Mouse (Mus musculus) kidney, adult 2 months (tissue): ENCODE data around the gene Rapgef2. TPM values are rescaled to one million over a fixed set of nuclear protein-coding genes. Genes with fewer than 3 reads are reported as not detected.

Experiments used
- DNase-seq: peaks from one replicate; pipeline ENCODE4 v3.0.0; 2021
- H3K27ac ChIP-seq: fragments of 200-500 bp; 2 replicates; pipeline ENCODE4 v1.5.1; 2012; ENCODE audit warnings: low read depth, low read length, control low read depth, inconsistent platforms; ENCODE audit not compliant: insufficient read depth
- H3K27me3 ChIP-seq: fragments of 200-500 bp; replicated peaks from 2 replicates; pipeline ENCODE4 v1.6.1; 2012; ENCODE audit warnings: mild to moderate bottlenecking, moderate library complexity, low read length, inconsistent platforms; ENCODE audit not compliant: control insufficient read depth, insufficient read depth
- H3K36me3 ChIP-seq: fragments of 200-500 bp; 2 replicates; pipeline ENCODE4 v1.6.1; 2012; ENCODE audit warnings: mild to moderate bottlenecking, moderate library complexity, low read length, inconsistent platforms; ENCODE audit not compliant: control insufficient read depth, insufficient read depth
- H3K4me1 ChIP-seq: fragments of 200-500 bp; 2 replicates; pipeline ENCODE4 v1.6.1; 2011; ENCODE audit warnings: low read length; ENCODE audit not compliant: control insufficient read depth, insufficient read depth
- H3K4me3 ChIP-seq: fragments of 200-500 bp; 2 replicates; pipeline ENCODE4 v1.5.1; 2011; ENCODE audit warnings: mild to moderate bottlenecking, low read depth, low read length, control low read depth; ENCODE audit not compliant: insufficient read depth
- CTCF ChIP-seq: fragments of 200-500 bp; conservative IDR thresholded peaks from 2 replicates; pipeline ENCODE4 v1.5.1; 2011; ENCODE audit warnings: low read depth, mild to moderate bottlenecking, control low read depth, low read length, moderate library complexity, mixed read lengths; ENCODE audit not compliant: insufficient read depth, insufficient read length
- POLR2A ChIP-seq: fragments of 200-500 bp; IDR thresholded peaks from one replicate; pipeline ENCODE4 v1.6.1; 2011; ENCODE audit warnings: low read depth, low read length, control low read depth
- WGBS: fragments of 180-500 bp; shearing (Covaris S2); methylation state at CpG from one replicate; pipeline ENCODE4 v1.1.7; 2018; 5-methylcytosine and 5-hydroxymethylcytosine counted together
- polyA plus RNA-seq: library from polyadenylated mRNA; depleted of rRNA; stranded (reverse); fragments of >200 nt; gene quantifications from 2 replicates; pipeline ENCODE4 v1.2.3, GENCODE M21; 2012; rRNA removed

The Rapgef2 gene
- polyA plus RNA-seq = 7.6 and 8.0 TPM in 2 replicates

DNA sequence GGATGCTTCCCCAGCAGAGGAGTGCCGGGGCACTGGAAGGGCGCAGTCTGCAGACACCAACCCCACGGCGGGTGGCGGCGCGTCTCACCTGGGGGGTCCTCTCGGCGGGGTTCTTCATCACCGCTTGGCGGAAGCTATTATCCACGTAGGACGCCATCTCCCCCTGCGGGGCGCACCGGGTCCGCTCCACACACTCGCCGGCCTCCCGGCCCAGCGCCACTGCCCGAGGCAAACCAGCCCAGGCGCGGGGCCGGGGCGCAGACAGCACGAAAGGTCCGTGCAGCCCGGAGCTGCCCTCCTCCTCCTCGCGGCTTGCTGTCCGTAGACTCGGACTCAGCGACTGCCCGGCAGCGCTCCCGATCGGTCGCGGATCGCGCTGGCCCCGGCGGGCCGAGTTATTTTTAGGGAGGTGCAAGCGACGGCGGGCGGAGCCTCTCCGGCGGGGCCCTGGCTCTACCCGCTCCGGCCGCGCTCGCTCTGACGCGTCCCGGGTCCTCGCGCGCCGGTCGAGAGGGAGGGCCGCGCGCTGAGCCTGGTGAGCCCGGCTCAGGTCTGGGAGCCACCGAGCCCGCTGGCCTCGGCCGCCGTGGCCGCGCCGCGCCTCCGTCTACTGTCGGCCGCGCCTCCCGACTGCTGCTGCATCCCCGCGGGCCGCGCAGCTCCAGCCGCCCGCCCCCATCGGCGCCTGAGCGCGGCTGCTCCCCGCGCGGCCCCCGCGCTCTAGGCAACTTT lies at the start of gene Rapgef2:
Gene Rapgef2 (minus strand): TSS at position 142 of the 732 bp plus-strand sequence.
- DNase-seq = peak; percentile 87
- H3K4me1 ChIP-seq = peaks cover 27% of the 10 kb centered on the region
- H3K4me3 ChIP-seq = peak within 1 kb of the TSS; percentile 99
- no peaks in the 10 kb centered on the region for H3K27me3 ChIP-seq
- TF ChIP-seq CTCF (0 out of 2 replicates have a peak, but pooled peaks have one; percentile 7), POLR2A (no peak)
- WGBS = 1% methylated on average over 96 of the region's 97 CpGs
- H3K36me3 ChIP-seq = no peaks in the 10 kb centered on the region
- H3K27ac ChIP-seq = peak within 1 kb of the TSS; percentile 94

DNA sequence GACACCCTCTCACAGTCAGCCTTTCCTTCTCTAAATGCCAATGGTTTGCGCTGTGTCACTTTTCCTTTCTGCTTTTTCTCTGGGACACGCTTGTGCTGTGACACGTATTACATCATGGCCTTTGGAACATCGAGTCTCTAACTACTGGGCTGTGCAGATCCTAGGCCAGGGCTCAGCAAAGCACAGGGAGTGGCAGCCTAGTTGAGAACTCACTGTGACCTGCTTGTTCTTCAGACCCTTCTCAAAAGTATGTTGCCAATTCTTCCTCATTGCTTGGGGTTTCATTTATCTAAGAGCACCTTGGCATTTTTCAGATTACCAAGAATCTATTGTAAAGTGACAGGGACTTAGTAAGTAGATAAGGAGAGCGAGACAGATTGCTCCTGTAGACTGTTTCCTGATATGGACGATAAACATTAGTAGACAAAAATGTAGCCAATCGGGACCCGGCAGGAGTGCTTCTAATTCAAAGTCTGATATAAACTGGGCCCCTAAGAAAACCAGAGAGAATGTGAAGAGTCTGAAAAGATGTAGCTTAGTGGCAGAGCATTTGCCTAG lies 47.4 kb upstream of the Rapgef2 start:
- Histone ChIP-seq H3K36me3 (no peaks in the 10 kb centered on the region), H3K27me3 (no peaks in the 10 kb centered on the region), H3K4me3 (no peak overlapping the region), H3K4me1 (no peaks in the 10 kb centered on the region), H3K27ac (no peak overlapping the region)
- peak; percentile 7 for DNase-seq
- no peak for TF ChIP-seq CTCF
- TF ChIP-seq POLR2A = no peak
- WGBS = 86% methylated on average over 8 of the region's 8 CpGs

DNA sequence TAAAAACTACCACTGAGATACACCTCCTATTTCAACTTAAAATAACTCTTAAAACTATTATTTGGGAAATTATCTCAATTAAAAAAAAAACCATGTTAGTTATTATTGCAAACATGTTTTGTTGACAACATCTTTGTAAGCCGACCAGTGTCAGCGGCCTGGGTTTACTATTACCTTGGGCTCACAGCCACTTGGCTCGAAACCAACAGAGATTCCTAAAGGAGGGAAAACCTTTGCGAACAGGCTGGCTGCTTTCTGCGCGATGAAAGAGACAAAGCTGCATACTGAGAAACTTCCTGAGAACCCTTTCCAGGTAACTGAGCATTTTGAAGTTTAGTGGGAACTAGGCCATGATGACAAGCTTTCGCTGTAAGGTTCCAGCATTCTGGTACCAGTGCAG lies 46.7 kb upstream of the Rapgef2 start:
- Histone ChIP-seq H3K27me3 (no peaks in the 10 kb centered on the region), H3K4me1 (no peaks in the 10 kb centered on the region), H3K27ac (no peak overlapping the region), H3K4me3 (no peak overlapping the region), H3K36me3 (no peaks in the 10 kb centered on the region)
- peak; percentile 83 for DNase-seq
- WGBS = 41% methylated on average over 7 of the region's 7 CpGs
- TF ChIP-seq POLR2A (no peak), CTCF (no peak)

DNA sequence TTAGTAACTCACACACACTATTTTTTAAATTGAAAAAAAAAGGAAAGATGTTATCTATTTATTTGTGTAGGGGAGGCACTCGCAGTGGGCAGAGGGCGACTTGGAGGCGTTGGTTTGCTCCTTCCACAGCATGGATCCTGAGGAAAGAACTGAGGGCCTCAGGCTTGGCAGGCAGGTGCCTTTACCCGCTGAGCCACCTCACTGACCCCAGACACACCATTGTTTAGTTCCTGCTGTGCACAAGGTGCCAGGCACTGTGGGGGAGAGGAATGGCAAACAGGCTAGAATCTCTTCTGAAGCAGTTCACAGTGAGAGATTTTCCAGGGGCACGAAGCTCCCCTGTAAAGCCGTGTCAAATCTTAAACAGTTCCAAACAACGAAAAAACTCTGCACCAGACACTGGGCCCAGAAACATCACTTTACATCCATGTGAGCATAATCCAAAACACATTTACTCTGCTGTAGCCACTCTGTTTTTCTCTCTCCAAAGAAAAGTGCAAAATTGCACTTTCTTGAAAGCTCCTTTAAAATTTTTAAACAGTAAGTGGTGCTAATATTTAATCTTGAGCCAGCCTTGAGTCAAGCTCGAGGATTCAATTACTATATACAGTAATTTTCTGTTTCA lies 43.5 kb upstream of the Rapgef2 start:
- no peak for DNase-seq
- TF ChIP-seq CTCF (no peak), POLR2A (no peak)
- H3K4me3 ChIP-seq = no peak overlapping the region
- H3K36me3 ChIP-seq = no peaks in the 10 kb centered on the region
- H3K27ac ChIP-seq = no peak overlapping the region
- 61% methylated on average over 8 of the region's 8 CpGs for WGBS
- peaks cover 2% of the 10 kb centered on the region; the same call in 1 of the 2 replicates for H3K4me1 ChIP-seq
- H3K27me3 ChIP-seq = no peaks in the 10 kb centered on the region

DNA sequence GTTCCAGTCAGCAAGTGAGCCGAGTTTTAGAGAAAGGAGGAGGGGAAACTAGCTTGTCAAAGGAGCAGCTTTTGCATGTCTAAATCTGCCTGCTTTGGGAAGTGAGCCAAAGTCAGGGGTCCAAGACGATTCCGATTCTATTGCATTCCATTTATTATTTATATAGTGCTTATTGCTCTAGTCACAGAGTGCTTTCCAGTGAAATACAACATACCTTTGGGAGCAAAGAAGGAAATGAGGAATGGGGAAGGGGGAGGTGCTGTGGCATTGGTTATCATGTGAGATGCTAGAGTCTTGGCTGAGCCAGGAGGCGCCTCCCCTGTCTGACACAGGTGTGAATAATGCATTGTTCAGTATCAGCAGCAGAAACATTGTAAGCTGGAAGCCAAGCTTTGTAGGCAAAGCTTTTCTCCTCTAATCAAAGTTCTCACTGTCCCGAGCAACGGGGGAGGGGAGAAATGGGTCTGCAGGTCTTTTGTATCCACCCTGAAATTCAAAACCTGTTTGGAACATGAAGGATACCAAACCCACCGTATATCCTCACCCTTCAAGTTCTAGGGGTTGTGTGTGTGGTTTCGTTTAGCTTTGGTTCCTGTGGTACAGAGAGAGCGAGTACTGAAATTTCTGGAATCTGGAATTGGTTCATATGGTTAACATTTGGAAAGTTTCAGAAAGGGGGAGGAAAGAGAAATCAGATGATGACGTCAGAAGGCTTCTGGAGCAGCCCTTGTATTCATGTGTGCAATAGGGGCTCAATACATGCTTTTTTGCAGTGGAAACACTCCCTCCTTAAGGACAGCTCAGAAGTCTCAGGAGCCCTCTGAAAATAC lies 38.6 kb upstream of the Rapgef2 start:
- DNase-seq = no peak
- no peak for TF ChIP-seq CTCF
- no peak for TF ChIP-seq POLR2A
- Histone ChIP-seq H3K4me1 (peaks cover 2% of the 10 kb centered on the region; the same call in 1 of the 2 replicates), H3K4me3 (no peak overlapping the region), H3K27ac (no peak overlapping the region), H3K36me3 (no peaks in the 10 kb centered on the region), H3K27me3 (no peaks in the 10 kb centered on the region)
- 43% methylated on average over 10 of the region's 10 CpGs for WGBS

DNA sequence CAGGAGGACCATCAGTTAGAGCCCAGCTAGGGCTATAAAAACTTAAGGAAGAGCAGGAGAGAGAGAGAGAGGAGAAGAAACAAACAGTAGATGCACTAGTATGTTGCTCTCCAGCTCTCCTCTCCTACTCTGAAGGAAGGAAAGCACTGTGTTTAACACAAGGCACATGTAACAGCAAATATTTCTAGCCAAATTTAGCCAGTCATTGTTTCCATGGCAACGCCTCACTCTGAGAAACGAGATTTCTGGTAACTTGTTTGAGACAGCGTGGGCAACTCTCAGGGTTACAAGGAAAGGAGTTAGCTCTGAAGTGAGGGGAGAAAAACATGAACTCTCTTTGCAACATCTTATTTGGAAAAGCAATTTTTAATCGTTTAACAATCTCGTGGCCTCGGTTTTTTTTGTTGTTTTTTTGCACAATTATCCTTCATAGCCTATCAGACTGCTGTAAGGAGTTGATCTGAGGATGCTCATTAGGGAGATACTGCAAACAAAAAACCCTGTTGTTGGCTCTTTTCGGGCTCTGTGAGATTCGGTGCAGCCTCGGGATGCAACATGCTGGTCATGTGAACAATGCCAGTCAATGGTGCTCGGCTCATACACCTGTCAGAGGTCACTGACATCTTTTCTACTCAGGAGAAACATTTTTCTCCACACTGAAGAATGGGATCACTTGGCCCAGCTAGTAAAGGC lies 27.8 kb upstream of the Rapgef2 start:
- WGBS = 70% methylated on average over 10 of the region's 10 CpGs
- no peak for DNase-seq
- Histone ChIP-seq H3K4me3 (no peak overlapping the region), H3K27me3 (no peaks in the 10 kb centered on the region), H3K27ac (no peak overlapping the region), H3K4me1 (no peaks in the 10 kb centered on the region), H3K36me3 (no peaks in the 10 kb centered on the region)
- TF ChIP-seq CTCF = no peak
